Mouse (Mus musculus) CH12.LX (cell line): Measurements from ENCODE around the gene Arhgef17. TPM values are rescaled to one million over a fixed set of nuclear protein-coding genes. Genes with fewer than 3 reads are reported as not detected.

Source experiments
- DNase-seq: peaks from one replicate; pipeline ENCODE4 v3.0.0-alpha.2; 2013; ENCODE audit errors: extremely low read depth
- H3K27ac ChIP-seq: 2 replicates; pipeline ENCODE4 v1.5.1; 2012; ENCODE audit warnings: low read depth, mild to moderate bottlenecking, control low read depth, moderate library complexity; ENCODE audit not compliant: insufficient read depth
- H3K27me3 ChIP-seq: replicated peaks from 2 replicates; pipeline ENCODE3; 2012; ENCODE audit warnings: inconsistent platforms
- H3K36me3 ChIP-seq, 2 experiments: replicated peaks in 1 of 2; 2 replicates each; pipeline versions ENCODE3 to v1.6.1; 2012; ENCODE audit warnings: inconsistent platforms in 1 of 2, low read length in 1 of 2, mild to moderate bottlenecking in 1 of 2, mixed read lengths in 1 of 2, moderate library complexity in 1 of 2; ENCODE audit not compliant: control insufficient read depth in 1 of 2, insufficient read depth in 1 of 2
- H3K4me1 ChIP-seq, 2 experiments: 2 replicates each; pipeline ENCODE4 v1.6.1; 2012; ENCODE audit warnings: inconsistent platforms in 1 of 2, moderate library complexity in 1 of 2; ENCODE audit not compliant: insufficient read depth in 2 of 2, control insufficient read depth in 1 of 2
- H3K4me2 ChIP-seq: 2 replicates; pipeline ENCODE4 v1.6.1; 2012; ENCODE audit warnings: low read depth, mild to moderate bottlenecking, control low read depth; ENCODE audit not compliant: poor library complexity, insufficient read depth, severe bottlenecking
- H3K4me3 ChIP-seq, 3 experiments: fragments of 150-350 bp in 1 of 3; sonication (generic) in 1 of 3; replicated peaks in 1 of 3; 2 replicates each; pipeline versions ENCODE3 to v1.5.1; 2011 to 2012; ENCODE audit warnings: low read depth in 2 of 3, low read length in 2 of 3, mild to moderate bottlenecking in 2 of 3, moderate library complexity in 2 of 3, control low read depth in 1 of 3, improper control_type of control experiment in 1 of 3, inconsistent platforms in 1 of 3, mixed read lengths in 1 of 3; ENCODE audit not compliant: poor library complexity in 1 of 3
- H3K79me2 ChIP-seq: replicated peaks from 2 replicates; pipeline ENCODE4 v1.6.1; 2012; ENCODE audit warnings: mild to moderate bottlenecking, moderate library complexity; ENCODE audit not compliant: control insufficient read depth, poor library complexity, insufficient read depth, severe bottlenecking; ENCODE audit errors: extremely low read depth
- H3K9ac ChIP-seq: 2 replicates; pipeline ENCODE4 v1.6.1; 2012; ENCODE audit warnings: low read depth, mild to moderate bottlenecking, control low read depth, moderate library complexity; ENCODE audit not compliant: insufficient read depth
- H3K9me3 ChIP-seq: replicated peaks from 2 replicates; pipeline ENCODE3; 2012; ENCODE audit warnings: low read length, inconsistent platforms, mixed read lengths
- BHLHE40 ChIP-seq: IDR thresholded peaks from 2 replicates; pipeline ENCODE4 v1.6.1; 2011; ENCODE audit warnings: mild to moderate bottlenecking, low read depth, low read length, improper control_type of control experiment
- CHD1 ChIP-seq: IDR thresholded peaks from 2 replicates; pipeline ENCODE4 v1.6.1; 2012; ENCODE audit warnings: low read depth, low read length, improper control_type of control experiment, inconsistent platforms
- CHD2 ChIP-seq: IDR thresholded peaks from 2 replicates; pipeline ENCODE4 v1.6.1; 2011; ENCODE audit warnings: low read length, improper control_type of control experiment
- ELF1 ChIP-seq: IDR thresholded peaks from 2 replicates; pipeline ENCODE4 v1.6.1; 2014; ENCODE audit warnings: low read depth, mild to moderate bottlenecking, inconsistent platforms, low read length, improper control_type of control experiment
- EP300 ChIP-seq: IDR thresholded peaks from 2 replicates; pipeline ENCODE4 v1.6.1; 2011; ENCODE audit warnings: low read length, improper control_type of control experiment
- ETS1 ChIP-seq: conservative IDR thresholded peaks from 2 replicates; pipeline ENCODE4 v1.6.1; 2012; ENCODE audit warnings: low read depth, mild to moderate bottlenecking, inconsistent platforms, low read length, improper control_type of control experiment, moderate library complexity
- GABPA ChIP-seq: IDR thresholded peaks from 2 replicates; pipeline ENCODE4 v1.6.1; 2012; ENCODE audit warnings: low read depth, low read length, improper control_type of control experiment, inconsistent platforms; ENCODE audit not compliant: insufficient replicate concordance
- HCFC1 ChIP-seq: IDR thresholded peaks from 2 replicates; pipeline ENCODE4 v1.6.1; 2012; ENCODE audit warnings: low read depth, mild to moderate bottlenecking, inconsistent platforms, low read length, improper control_type of control experiment
- MAFK ChIP-seq: IDR thresholded peaks from 2 replicates; pipeline ENCODE4 v1.6.1; 2011; ENCODE audit warnings: low read length, improper control_type of control experiment; ENCODE audit not compliant: insufficient replicate concordance
- MAX ChIP-seq: IDR thresholded peaks from 2 replicates; pipeline ENCODE4 v1.6.1; 2011; ENCODE audit warnings: low read length, improper control_type of control experiment
- MYC ChIP-seq: IDR thresholded peaks from 2 replicates; pipeline ENCODE4 v1.6.1; 2011; ENCODE audit warnings: low read depth, mild to moderate bottlenecking, improper control_type of control experiment, low read length
- PAX5 ChIP-seq: IDR thresholded peaks from 2 replicates; pipeline ENCODE4 v1.6.1; 2012; ENCODE audit warnings: low read length, inconsistent platforms, mixed read lengths
- POLR2A ChIP-seq: IDR thresholded peaks from 2 replicates; pipeline ENCODE4 v1.6.1; 2011; ENCODE audit warnings: low read depth, mild to moderate bottlenecking, improper control_type of control experiment, low read length
- RAD21 ChIP-seq: IDR thresholded peaks from 2 replicates; pipeline ENCODE4 v1.6.1; 2011; ENCODE audit warnings: low read depth, mild to moderate bottlenecking, low read length, improper control_type of control experiment, moderate library complexity
- RCOR1 ChIP-seq: conservative IDR thresholded peaks from 2 replicates; pipeline ENCODE4 v1.6.1; 2012; ENCODE audit warnings: low read depth, mild to moderate bottlenecking, inconsistent platforms, low read length, improper control_type of control experiment
- SIN3A ChIP-seq: IDR thresholded peaks from 2 replicates; pipeline ENCODE4 v1.6.1; 2012; ENCODE audit warnings: low read length, improper control_type of control experiment, inconsistent platforms
- SMC3 ChIP-seq: IDR thresholded peaks from 2 replicates; pipeline ENCODE4 v1.6.1; 2011; ENCODE audit warnings: low read depth, low read length, improper control_type of control experiment
- UBTF ChIP-seq: IDR thresholded peaks from 2 replicates; pipeline ENCODE4 v1.6.1; 2012; ENCODE audit warnings: low read depth, mild to moderate bottlenecking, inconsistent platforms, low read length, improper control_type of control experiment, moderate library complexity
- dilution Hi-C: fragments of 300-500 bp; cut with MboI; formaldehyde crosslinking; loops from 2 replicates; pipeline ENCODE4 v1.14.3; 2020; ENCODE audit warnings: low sequenced_read_pairs; ENCODE audit not compliant: extremely low pct_unique_long_range_greater_than_20kb, extremely low pct_ligation_motif_present
- in situ Hi-C: fragments of 300-500 bp; cut with MboI; formaldehyde crosslinking; loops from 3 replicates; pipeline ENCODE4 v1.14.3; 2019; ENCODE audit warnings: low sequenced_read_pairs, low pct_ligation_motif_present, low pct_unique_long_range_greater_than_20kb, mixed read lengths
- polyA plus RNA-seq: library from polyadenylated mRNA; unstranded; fragments of >175 nt; gene quantifications from 2 replicates; pipeline ENCODE4 v1.2.1, GENCODE M21; 2012; ENCODE audit warnings: low read depth; ENCODE audit not compliant: insufficient read length
- total RNA-seq, 2 experiments: library from RNA; depleted of rRNA; stranded (reverse); fragments of 300-350 nt in 1 of 2; fragments of >200 nt in 1 of 2; gene quantifications; 2 replicates each; pipeline ENCODE4 v1.2.3; 2012 to 2014

The Arhgef17 gene
- total and polyA plus RNA-seq, 3 experiments: 2.3 to 6.7 (median 5.6) TPM

DNA sequence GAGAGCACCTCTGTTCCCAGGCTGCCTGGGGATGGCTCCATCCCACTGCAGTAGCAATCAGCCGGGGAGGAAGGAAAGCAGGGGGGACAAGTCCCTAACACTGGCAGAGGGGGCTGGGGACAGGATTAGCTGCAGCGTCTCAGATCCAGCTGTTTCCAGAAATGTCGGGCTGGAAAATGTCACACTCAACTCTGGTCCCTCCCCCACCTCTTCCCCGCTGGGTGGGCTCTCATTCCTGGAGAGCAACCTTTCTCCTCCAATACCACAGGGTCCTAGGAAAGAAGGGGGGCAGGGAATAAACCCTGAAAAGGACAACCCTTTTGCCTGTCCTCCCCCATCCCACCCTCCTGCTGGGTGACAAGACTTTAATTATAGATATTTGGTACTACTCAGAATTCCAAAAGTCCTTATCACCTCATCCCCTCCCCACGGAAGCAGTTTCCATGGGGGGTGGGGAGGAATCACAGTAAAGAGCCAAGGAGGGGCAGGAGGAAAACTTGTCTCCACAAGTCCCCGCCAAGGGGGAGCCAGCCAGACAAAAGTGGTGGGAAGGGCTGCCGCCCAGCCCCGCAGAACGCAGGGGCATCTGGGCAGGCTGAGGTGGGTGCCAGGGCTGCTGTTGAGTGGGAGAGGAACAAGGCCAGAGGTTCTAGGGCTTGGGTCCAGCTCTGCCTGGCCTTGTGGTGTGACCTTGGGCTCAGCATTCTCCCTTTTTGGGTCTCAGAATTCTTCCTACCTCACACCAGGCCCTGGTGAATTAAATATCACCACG is 7.0 kb downstream of the Arhgef17 start (continued):
- no peak for TF ChIP-seq MAX

- no peak overlapping the region for H3K9ac ChIP-seq
- no peak for DNase-seq
- no peaks in the 10 kb centered on the region for H3K9me3 ChIP-seq
- no peak overlapping the region for H3K4me2 ChIP-seq
- H3K4me1 ChIP-seq: peaks cover 0 to 1% of the 10 kb centered on the region in 2 experiments; a peak in 2 of 4 replicates
- dilution Hi-C loops (no loop called here), in situ Hi-C loops (no loop called here)
- peaks cover 49% of the 10 kb centered on the region for H3K27me3 ChIP-seq
- H3K36me3 ChIP-seq: no peaks in the 10 kb centered on the region
- TF ChIP-seq GABPA (no peak), RCOR1 (no peak), MAX (no peak), MAFK (no peak), CHD2 (no peak), ELF1 (no peak)
- H3K79me2 ChIP-seq: no peaks in the 10 kb centered on the region
- no peak overlapping the region for H3K27ac ChIP-seq
- H3K4me3 ChIP-seq: no peak overlapping the region
Observed at GRCm38 (mm10) chr7:100924200-100924599, 7.7 kb downstream of the Arhgef17 start.

GRCm38 (mm10) chr7:100922907-100923306 is 9.0 kb downstream of the Arhgef17 start:
- dilution Hi-C loops: no loop called here
- in situ Hi-C loops: no loop called here

DNA sequence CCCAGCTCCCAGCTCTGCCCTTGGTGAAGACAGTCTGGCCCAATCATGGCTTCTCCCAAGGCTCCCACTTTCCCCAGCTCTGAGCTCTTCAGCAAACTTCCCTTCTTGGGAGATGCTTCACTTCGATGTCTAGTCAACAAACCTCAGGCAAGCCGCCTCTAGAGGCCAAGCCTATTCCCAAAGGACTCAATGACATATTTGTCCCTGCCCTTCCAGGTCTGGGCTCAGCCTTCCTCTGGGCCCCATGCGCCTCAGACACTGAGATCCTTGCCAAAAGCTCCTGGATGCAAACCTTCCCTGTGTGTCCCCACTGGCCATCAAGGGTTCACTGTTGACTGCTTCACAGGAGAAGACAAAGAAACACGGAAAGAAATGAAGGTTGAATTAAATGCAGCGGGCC is 10.6 kb downstream of the Arhgef17 start:
- no peak for DNase-seq
- in situ Hi-C loops (no loop called here), dilution Hi-C loops (no loop called here)
- H3K27ac ChIP-seq: no peak overlapping the region
- no peaks in the 10 kb centered on the region for H3K79me2 ChIP-seq
- H3K4me2 ChIP-seq: no peak overlapping the region
- peaks cover 24% of the 10 kb centered on the region for H3K27me3 ChIP-seq
- no peak overlapping the region for H3K4me3 ChIP-seq
- TF ChIP-seq SMC3 (no peak), ETS1 (no peak), CHD1 (no peak), ELF1 (no peak), BHLHE40 (no peak), HCFC1 (no peak), PAX5 (no peak), EP300 (no peak), RAD21 (no peak), MYC (no peak), SIN3A (no peak), GABPA (no peak), UBTF (no peak)
- no peak overlapping the region for H3K9ac ChIP-seq
- H3K9me3 ChIP-seq: no peaks in the 10 kb centered on the region
- peaks cover 11 to 29% of the 10 kb centered on the region in 2 experiments for H3K4me1 ChIP-seq
- no peaks in the 10 kb centered on the region for H3K36me3 ChIP-seq

More at GRCm38 (mm10) chr7:100922907-100923306, 9.0 kb downstream of the Arhgef17 start:
- Histone ChIP-seq H3K9me3 (no peaks in the 10 kb centered on the region), H3K4me2 (no peak overlapping the region), H3K27me3 (peaks cover 41% of the 10 kb centered on the region), H3K36me3 (no peaks in the 10 kb centered on the region), H3K79me2 (no peaks in the 10 kb centered on the region), H3K4me1 (peaks cover 2 to 14% of the 10 kb centered on the region in 2 experiments; a peak in 3 of 4 replicates), H3K4me3 (no peak overlapping the region)
- TF ChIP-seq RCOR1 (no peak), EP300 (no peak), BHLHE40 (no peak), POLR2A (no peak), MAFK (no peak)
- TF ChIP-seq, all 38 proteins: peak for 0
- no peak for DNase-seq
- Histone ChIP-seq H3K9ac (no peak overlapping the region), H3K27ac (no peak overlapping the region)
